Mouse (Mus musculus): ENCODE data around the gene Sec11a. TPM values are rescaled to one million over a fixed set of nuclear protein-coding genes. Genes with fewer than 3 reads are reported as not detected.
A peak's percentile ranks its signal among the peaks of the same experiment; 100 is the strongest.

The Sec11a gene
- polyA plus RNA-seq (2016; fragmentation: Nextera tagmentation; extraction: Ambion mirVana), result 164 and 172 TPM in 2 replicates

DNA sequence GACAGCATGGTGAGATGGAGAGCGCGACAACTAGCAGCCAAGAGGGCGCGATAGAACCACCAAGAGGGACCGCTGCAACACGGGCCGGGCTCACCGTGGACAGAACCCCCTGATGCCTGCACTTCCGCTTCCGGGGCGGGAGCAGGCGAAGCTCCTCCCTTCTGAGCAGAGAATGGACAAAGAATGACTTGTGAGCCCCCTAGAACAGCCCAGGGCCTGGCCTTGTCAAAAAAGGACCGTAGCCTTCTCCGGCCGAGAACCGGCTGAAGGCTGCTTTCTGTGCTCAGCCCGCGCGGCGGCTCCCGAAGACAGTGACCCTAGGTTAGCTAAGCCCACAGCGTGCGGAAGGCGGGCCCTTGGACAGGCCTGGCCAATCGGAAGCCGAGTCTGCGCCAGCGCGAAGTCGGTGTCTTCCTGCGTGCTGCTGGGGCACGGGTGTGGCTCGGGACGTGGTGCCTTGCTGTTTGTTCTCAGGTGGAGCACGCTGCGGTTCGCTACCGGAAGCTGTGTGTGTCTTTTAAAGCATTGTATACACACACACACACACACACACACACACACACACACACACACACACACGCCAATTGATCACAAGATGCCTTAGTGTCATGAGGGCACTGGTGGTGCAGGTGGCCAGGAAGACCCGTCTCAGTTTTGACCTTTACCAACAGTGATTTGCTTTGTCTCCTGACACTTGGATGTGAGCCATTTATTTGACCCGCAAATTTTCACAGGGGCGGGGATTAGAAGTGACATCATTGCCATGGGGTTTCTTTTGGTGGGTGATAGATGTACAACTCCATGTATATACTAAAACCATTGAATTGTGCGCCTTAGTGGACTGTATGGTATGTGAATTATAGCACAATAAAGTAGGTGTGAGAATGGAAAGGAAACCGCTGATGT, at the start of gene Sec11a:
Sec11a (minus strand) TSS at position 336 of the 906 bp plus-strand sequence.
- H3K4me2 ChIP-seq (replicated peaks), result peak within 1 kb of the TSS; percentile 81
- no peaks in the 10 kb centered on the region for H3K9me3 ChIP-seq
- 2% methylated on average over 44 of the region's 44 CpGs for WGBS
- H3K4me3 ChIP-seq, result peak within 1 kb of the TSS; percentile 88
- H3K27ac ChIP-seq (replicated peaks), result peak within 1 kb of the TSS; percentile 98
- peaks cover 9% of the 10 kb centered on the region; the same call in 1 of the 2 replicates for H3K27me3 ChIP-seq
- peaks cover 22% of the 10 kb centered on the region for H3K4me1 ChIP-seq
- H3K9ac ChIP-seq (replicated peaks), result peak within 1 kb of the TSS; percentile 91
- 0 out of 2 replicates have a peak, but pooled peaks cover 11% of the 10 kb centered on the region for H3K36me3 ChIP-seq
- ATAC-seq (ENCODE audit: low FRiP score, low read depth), result peak; percentile 100

GRCm38 (mm10) chr7:80995266-80996146, 47.9 kb upstream of the Sec11a start:
- Histone ChIP-seq H3K4me2 (replicated peaks) (peak overlapping the region; percentile 83; the same call in 1 of the 2 replicates), H3K9me3 (no peaks in the 10 kb centered on the region), H3K27me3 (no peaks in the 10 kb centered on the region), H3K27ac (replicated peaks) (no peak overlapping the region), H3K4me3 (no peak overlapping the region), H3K36me3 (no peaks in the 10 kb centered on the region), H3K4me1 (peaks cover 25% of the 10 kb centered on the region), H3K9ac (replicated peaks) (no peak overlapping the region)
- ATAC-seq (ENCODE audit: low FRiP score, low read depth), result no peak
- 72% methylated on average over 3 of the region's 3 CpGs for WGBS

- WGBS, result 47% methylated on average over 6 of the region's 6 CpGs
- H3K4me2 ChIP-seq (replicated peaks), result peak overlapping the region; percentile 83
- peaks cover 25% of the 10 kb centered on the region for H3K4me1 ChIP-seq
- H3K27me3 ChIP-seq, result no peaks in the 10 kb centered on the region
- H3K4me3 ChIP-seq, result peak overlapping the region; percentile 90
- no peaks in the 10 kb centered on the region for H3K9me3 ChIP-seq
- no peak for ATAC-seq (ENCODE audit: low FRiP score, low read depth)
- H3K36me3 ChIP-seq, result no peaks in the 10 kb centered on the region
- peak overlapping the region; percentile 98 for H3K9ac ChIP-seq (replicated peaks)
- H3K27ac ChIP-seq (replicated peaks), result peak overlapping the region; percentile 98; the same call in 1 of the 2 replicates
Measured at GRCm38 (mm10) chr7:80994663-80995005, 47.1 kb upstream of the Sec11a start.

DNA sequence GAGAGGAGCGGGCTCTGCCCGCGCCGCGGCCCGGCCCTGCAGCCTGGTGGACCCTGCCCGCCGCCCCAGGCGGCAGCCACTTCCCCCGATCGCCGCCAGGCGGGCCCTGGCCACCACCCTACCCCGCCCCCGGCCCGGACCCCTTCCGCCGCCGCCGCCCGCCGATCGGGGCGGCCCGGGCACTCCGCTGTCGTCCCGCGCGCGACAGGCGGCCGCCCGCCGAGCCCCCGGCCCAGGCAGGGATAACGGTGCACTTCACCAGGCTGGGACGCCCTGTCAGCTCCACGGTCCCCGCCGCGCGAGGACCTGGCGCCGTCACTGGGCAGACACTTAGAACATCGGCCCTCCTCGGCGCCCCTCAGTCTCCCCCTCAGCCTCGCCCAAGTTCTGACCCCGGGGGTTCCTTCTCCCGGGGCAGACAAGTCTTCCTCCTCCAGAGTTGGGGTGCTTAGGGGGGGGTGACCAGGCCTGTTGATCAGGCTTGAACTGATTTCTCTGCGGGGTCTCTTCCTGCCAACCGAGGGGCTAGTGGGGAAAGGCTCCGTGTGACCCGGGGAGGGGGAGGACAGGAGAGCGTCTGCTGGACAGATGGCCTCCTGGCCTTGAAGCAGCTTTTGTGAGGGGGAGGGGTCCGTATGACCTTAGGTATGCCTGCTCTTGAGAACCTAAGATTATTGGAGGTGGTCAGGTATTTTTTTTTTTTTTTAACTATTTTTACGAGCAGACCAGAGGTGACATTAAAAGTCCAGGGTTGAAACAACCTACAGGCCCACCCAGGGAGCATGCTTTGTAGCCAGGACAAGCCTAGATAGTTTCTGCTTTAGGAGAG, 46.5 kb upstream of the Sec11a start:
- H3K4me3 ChIP-seq, result peak overlapping the region; percentile 90
- peak overlapping the region; percentile 83 for H3K4me2 ChIP-seq (replicated peaks)
- H3K9ac ChIP-seq (replicated peaks), result peak overlapping the region; percentile 98
- H3K4me1 ChIP-seq, result peaks cover 25% of the 10 kb centered on the region
- 1% methylated on average over 50 of the region's 58 CpGs for WGBS
- H3K9me3 ChIP-seq, result no peaks in the 10 kb centered on the region
- no peaks in the 10 kb centered on the region for H3K27me3 ChIP-seq
- peak overlapping the region; percentile 98 for H3K27ac ChIP-seq (replicated peaks)
- ATAC-seq (ENCODE audit: low FRiP score, low read depth), result peak; percentile 91
- no peaks in the 10 kb centered on the region for H3K36me3 ChIP-seq

DNA sequence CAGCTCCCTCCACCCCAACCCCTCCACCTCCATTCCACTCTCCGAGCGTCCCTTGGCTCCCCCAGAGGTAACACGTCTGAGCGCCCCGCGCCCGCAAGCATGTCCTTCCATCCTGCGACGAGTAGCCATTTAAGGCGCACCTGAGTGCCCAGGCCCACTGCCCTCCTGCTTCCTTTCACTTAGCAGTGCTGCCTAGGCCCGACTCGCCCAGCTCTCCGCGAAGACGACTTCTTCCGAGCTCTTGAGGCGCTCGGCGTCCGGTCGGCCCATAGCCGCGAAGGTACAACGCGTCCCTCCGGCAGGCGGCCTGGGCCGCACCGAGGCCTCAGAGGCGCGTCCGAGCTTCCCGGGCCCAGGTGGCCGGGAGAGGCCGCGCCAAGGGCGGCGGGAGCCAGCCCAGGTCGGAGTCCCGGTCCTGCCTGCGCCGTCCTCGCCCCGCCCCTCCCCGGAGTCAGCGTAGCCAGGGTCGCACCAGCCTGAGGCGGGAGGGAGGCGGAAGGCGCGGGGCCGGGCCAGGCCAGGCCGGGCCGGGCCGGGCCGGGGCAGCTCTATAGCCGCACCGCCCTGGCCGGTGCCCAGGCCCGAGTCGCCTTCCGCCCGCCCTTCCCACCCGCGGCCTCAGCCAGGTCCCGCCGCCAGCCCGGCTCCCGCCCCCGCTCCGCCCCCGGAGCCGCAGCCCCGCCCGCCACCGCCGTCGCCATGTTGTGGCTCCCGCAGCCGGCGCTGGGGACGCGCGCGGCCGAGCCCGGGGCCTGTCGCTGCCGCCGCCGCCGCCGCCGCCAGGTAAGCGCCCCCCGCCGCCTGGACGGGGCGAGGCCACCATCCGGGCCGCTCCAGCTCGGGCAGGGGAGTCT, 45.6 kb upstream of the Sec11a start, which contains the start of gene Zfp592:
Zfp592 (plus strand) TSS at position 702 of the 854 bp plus-strand sequence.
- H3K27ac ChIP-seq (replicated peaks), result peak within 1 kb of the TSS; percentile 98
- peak; percentile 95 for ATAC-seq (ENCODE audit: low FRiP score, low read depth)
- WGBS, result under 1% methylated on average over 66 of the region's 102 CpGs
- H3K4me1 ChIP-seq, result peaks cover 25% of the 10 kb centered on the region
- peak within 1 kb of the TSS; percentile 98 for H3K9ac ChIP-seq (replicated peaks)
- no peaks in the 10 kb centered on the region for H3K9me3 ChIP-seq
- H3K4me3 ChIP-seq, result peak within 1 kb of the TSS; percentile 90
- peak within 1 kb of the TSS; percentile 83 for H3K4me2 ChIP-seq (replicated peaks)
- H3K27me3 ChIP-seq, result no peaks in the 10 kb centered on the region
- no peaks in the 10 kb centered on the region for H3K36me3 ChIP-seq

- H3K4me1 ChIP-seq, result peaks cover 25% of the 10 kb centered on the region
- no peaks in the 10 kb centered on the region for H3K27me3 ChIP-seq
- H3K4me2 ChIP-seq (replicated peaks), result peak overlapping the region; percentile 83
- H3K4me3 ChIP-seq, result peak overlapping the region; percentile 90
- H3K36me3 ChIP-seq, result no peaks in the 10 kb centered on the region
- peak overlapping the region; percentile 98 for H3K9ac ChIP-seq (replicated peaks)
- 4% methylated on average over 12 of the region's 12 CpGs for WGBS
- H3K9me3 ChIP-seq, result no peaks in the 10 kb centered on the region
- ATAC-seq (ENCODE audit: low FRiP score, low read depth), result no peak
- H3K27ac ChIP-seq (replicated peaks), result peak overlapping the region; percentile 98
Measured at GRCm38 (mm10) chr7:80992631-80992979, 45.0 kb upstream of the Sec11a start.

- H3K27me3 ChIP-seq, result no peaks in the 10 kb centered on the region
- H3K4me1 ChIP-seq, result peaks cover 25% of the 10 kb centered on the region
- peak overlapping the region; percentile 98; the same call in 1 of the 2 replicates for H3K9ac ChIP-seq (replicated peaks)
- peak overlapping the region; percentile 90 for H3K4me3 ChIP-seq
- 84% methylated on average over 6 of the region's 6 CpGs for WGBS
- H3K36me3 ChIP-seq, result no peaks in the 10 kb centered on the region
- ATAC-seq (ENCODE audit: low FRiP score, low read depth), result no peak
- H3K9me3 ChIP-seq, result no peaks in the 10 kb centered on the region
- peak overlapping the region; percentile 83 for H3K4me2 ChIP-seq (replicated peaks)
- peak overlapping the region; percentile 98; the same call in 1 of the 2 replicates for H3K27ac ChIP-seq (replicated peaks)
Measured at GRCm38 (mm10) chr7:80992063-80992462, 44.5 kb upstream of the Sec11a start.

- Histone ChIP-seq H3K4me3 (no peak overlapping the region), H3K9ac (replicated peaks) (no peak overlapping the region), H3K36me3 (no peaks in the 10 kb centered on the region), H3K4me1 (peaks cover 25% of the 10 kb centered on the region), H3K27ac (replicated peaks) (no peak overlapping the region), H3K4me2 (replicated peaks) (no peak overlapping the region), H3K9me3 (no peaks in the 10 kb centered on the region), H3K27me3 (no peaks in the 10 kb centered on the region)
- no peak for ATAC-seq (ENCODE audit: low FRiP score, low read depth)
- 96% methylated on average over 5 of the region's 5 CpGs for WGBS
Measured at GRCm38 (mm10) chr7:80991589-80991988, 44.0 kb upstream of the Sec11a start.

DNA sequence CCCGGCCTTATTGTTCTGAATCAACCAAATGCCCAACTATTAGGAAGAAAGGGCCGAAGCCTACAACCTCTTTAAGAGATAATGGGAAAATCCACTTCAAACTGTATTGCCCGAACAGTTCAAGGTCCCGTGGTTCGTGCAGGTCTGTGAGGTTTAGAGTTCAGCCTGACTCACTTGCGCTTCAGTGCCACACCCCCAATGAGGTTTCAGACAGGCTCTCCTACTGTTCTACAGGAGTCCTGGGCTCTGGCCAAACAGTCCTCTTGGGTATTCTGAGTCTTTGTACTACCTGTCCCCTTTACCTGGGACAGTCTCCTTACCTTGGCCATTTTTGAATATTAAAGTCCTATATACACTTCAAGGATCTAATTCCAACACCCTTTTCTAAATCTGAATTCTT, 42.7 kb upstream of the Sec11a start:
- no peak overlapping the region for H3K4me3 ChIP-seq
- ATAC-seq (ENCODE audit: low FRiP score, low read depth), result no peak
- no peaks in the 10 kb centered on the region for H3K9me3 ChIP-seq
- H3K4me1 ChIP-seq, result peaks cover 20% of the 10 kb centered on the region
- H3K36me3 ChIP-seq, result no peaks in the 10 kb centered on the region
- 96% methylated on average over 6 of the region's 6 CpGs for WGBS
- no peak overlapping the region for H3K27ac ChIP-seq (replicated peaks)
- H3K9ac ChIP-seq (replicated peaks), result no peak overlapping the region
- no peak overlapping the region for H3K4me2 ChIP-seq (replicated peaks)
- no peaks in the 10 kb centered on the region for H3K27me3 ChIP-seq

DNA sequence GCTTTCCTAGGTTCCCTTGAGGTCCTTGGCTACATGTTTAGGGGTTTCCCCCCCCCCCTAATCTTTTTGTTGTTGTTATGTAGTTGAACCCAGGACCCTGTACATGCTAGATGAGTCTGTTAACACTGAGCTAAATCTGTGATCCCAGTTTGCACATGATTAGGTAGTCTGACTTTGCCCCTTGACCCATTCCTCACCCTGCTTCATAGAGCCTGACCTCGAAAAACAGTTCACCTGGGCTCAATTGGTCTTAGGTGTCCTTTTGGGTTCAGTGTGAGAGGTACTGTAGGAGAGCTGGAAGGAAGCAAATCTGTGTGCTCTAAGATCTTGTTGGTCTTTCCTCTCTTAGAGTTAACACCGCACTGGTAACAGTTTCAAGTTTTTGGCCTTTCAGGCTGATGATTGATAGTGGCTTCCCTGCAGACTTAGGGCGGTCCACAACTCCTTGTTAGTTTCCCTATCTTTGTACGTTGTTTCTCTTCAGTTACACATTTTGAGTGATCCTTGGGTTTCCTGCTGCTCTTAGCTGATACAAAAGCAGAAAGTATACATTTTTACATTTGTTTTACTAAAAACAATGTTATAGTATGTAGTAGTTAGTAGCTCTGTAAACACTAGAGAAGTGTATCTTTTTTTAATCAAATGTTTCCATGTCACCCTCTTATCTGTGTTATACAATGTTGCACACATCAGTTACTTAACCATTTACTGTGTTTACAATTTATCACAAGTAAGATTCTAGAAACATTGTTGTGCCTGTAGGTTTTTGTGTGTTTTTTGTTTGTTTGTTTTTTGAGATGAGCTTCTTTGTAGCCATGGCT, 40.4 kb upstream of the Sec11a start:
- Histone ChIP-seq H3K27ac (replicated peaks) (no peak overlapping the region), H3K4me2 (replicated peaks) (no peak overlapping the region), H3K36me3 (no peaks in the 10 kb centered on the region), H3K9ac (replicated peaks) (no peak overlapping the region), H3K9me3 (no peaks in the 10 kb centered on the region), H3K4me3 (no peak overlapping the region), H3K27me3 (no peaks in the 10 kb centered on the region), H3K4me1 (peaks cover 13% of the 10 kb centered on the region)
- no peak for ATAC-seq (ENCODE audit: low FRiP score, low read depth)
- 92% methylated on average over 4 of the region's 4 CpGs for WGBS
